ENCODE assay signal across 12 mouse cellular contexts in the genomic region with DNA sequence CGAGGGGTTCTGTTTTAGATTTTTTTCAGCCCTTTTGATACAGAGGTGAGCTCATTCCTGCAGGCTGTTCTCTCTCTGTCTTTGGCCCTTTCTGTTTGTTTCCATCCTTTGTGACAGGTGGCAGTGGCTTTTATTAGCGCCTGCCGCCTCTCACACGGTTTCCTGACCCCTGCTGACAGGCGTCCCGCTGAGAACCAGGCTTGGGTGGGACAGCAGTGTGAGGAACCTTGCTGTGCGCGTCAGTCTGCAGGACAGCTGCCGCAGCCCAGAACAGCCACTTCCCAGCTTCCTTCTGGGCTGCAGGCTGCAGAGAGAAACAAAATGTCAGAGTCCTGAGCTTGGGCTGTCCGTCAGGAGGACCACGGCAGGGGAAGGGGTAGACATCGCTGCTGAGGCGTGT. TPM values are rescaled to one million over a fixed set of nuclear protein-coding genes. Genes with fewer than 3 reads are reported as not detected.
DNase-seq lines count a peak whose midpoint lies in the region; ATAC-seq lines count a peak whose summit lies in the region.
"Had no signal": no experiment of that assay in that cellular context is flagged by ENCODE, and none has a peak within 500 bp of the region (broad histone marks: within the 10 kb centered on the region; RNA-seq: fewer than 3 reads in every experiment).

No protein-coding gene starts in this region.

- H3K4me2 ChIP-seq in lung, embryonic 15.5 days, result peak overlapping the region; percentile 26; the same call in 1 of the 2 replicates
- peak overlapping the region; percentile 33 for H3K4me2 ChIP-seq in forebrain, embryonic 14.5 days (ENCODE audit: low read length)
- peak overlapping the region; percentile 30; the same call in 1 of the 2 replicates for H3K4me2 ChIP-seq in stomach, embryonic 14.5 days (replicated peaks; ENCODE audit: low read depth, low read length)

- no peaks in the 10 kb centered on the region for H3K9me3 ChIP-seq in lung, embryonic 15.5 days
- no peaks in the 10 kb centered on the region for H3K9me3 ChIP-seq in forebrain, embryonic 14.5 days (replicated peaks; ENCODE audit: control insufficient read depth, low read length)
- no peaks in the 10 kb centered on the region for H3K9me3 ChIP-seq in limb, embryonic 10.5 days (replicated peaks)
- H3K9me3 ChIP-seq in stomach, embryonic 14.5 days (ENCODE audit: control insufficient read depth, low read depth, low read length), result no peaks in the 10 kb centered on the region

- 9% methylated on average over 13 of the region's 13 CpGs for whole genome bisulfite sequencing in lung, embryonic 15.5 days
- 6% methylated on average over 13 of the region's 13 CpGs for WGBS in forebrain, embryonic 14.5 days
- 5% methylated on average over 13 of the region's 13 CpGs for WGBS in limb, embryonic 10.5 days
- 7% methylated on average over 13 of the region's 13 CpGs for WGBS in stomach, embryonic 14.5 days

- H3K27ac ChIP-seq in lung, embryonic 15.5 days, result no peak overlapping the region
- no peak overlapping the region; the same call in 1 of the 2 replicates for H3K27ac ChIP-seq in forebrain, embryonic 14.5 days (ENCODE audit: low read depth, low read length)
- peak overlapping the region; percentile 56; the same call in 1 of the 2 replicates for H3K27ac ChIP-seq in limb, embryonic 10.5 days
- no peak overlapping the region for H3K27ac ChIP-seq in stomach, embryonic 14.5 days (ENCODE audit: low read length)
- H3K27ac ChIP-seq: gastrocnemius, adult 2 months had no signal

- H3K9ac ChIP-seq in lung, embryonic 15.5 days, result no peak overlapping the region
- H3K9ac ChIP-seq in forebrain, embryonic 14.5 days (ENCODE audit: low read length), result peak overlapping the region; percentile 40
- H3K9ac ChIP-seq in stomach, embryonic 14.5 days (replicated peaks; ENCODE audit: low read depth, low read length), result no peak overlapping the region

- no peaks in the 10 kb centered on the region for H3K27me3 ChIP-seq in lung, embryonic 15.5 days
- H3K27me3 ChIP-seq in forebrain, embryonic 14.5 days (replicated peaks; ENCODE audit: control insufficient read depth, insufficient read depth, low read length), result no peaks in the 10 kb centered on the region
- H3K27me3 ChIP-seq in limb, embryonic 10.5 days (ENCODE audit: low read depth, poor library complexity, severe bottlenecking), result peaks cover 51% of the 10 kb centered on the region
- no peaks in the 10 kb centered on the region for H3K27me3 ChIP-seq in stomach, embryonic 14.5 days (ENCODE audit: control insufficient read depth, insufficient read depth, low read length)

- ATAC-seq in lung, embryonic 15.5 days (ENCODE audit: borderline replicate concordance, extremely low read depth, low FRiP score, low TSS enrichment), result no peak
- ATAC-seq in forebrain, embryonic 14.5 days, result peak; percentile 28; the same call in 1 of the 2 replicates
- no peak for ATAC-seq in stomach, embryonic 14.5 days (ENCODE audit: insufficient number of reproducible peaks, insufficient read depth, low FRiP score, low read depth)

- no peaks in the 10 kb centered on the region for H3K36me3 ChIP-seq in lung, embryonic 15.5 days
- no peaks in the 10 kb centered on the region for H3K36me3 ChIP-seq in forebrain, embryonic 14.5 days (ENCODE audit: control insufficient read depth, insufficient read depth, low read length)
- no peaks in the 10 kb centered on the region for H3K36me3 ChIP-seq in limb, embryonic 10.5 days
- H3K36me3 ChIP-seq in stomach, embryonic 14.5 days (ENCODE audit: control insufficient read depth, insufficient read depth, low read length), result no peaks in the 10 kb centered on the region

- 0 out of 2 replicates have a peak, but pooled peaks cover 6% of the 10 kb centered on the region for H3K4me1 ChIP-seq in lung, embryonic 15.5 days
- H3K4me1 ChIP-seq in forebrain, embryonic 14.5 days (ENCODE audit: control insufficient read depth, insufficient read depth, low read length), result peaks cover 14% of the 10 kb centered on the region
- H3K4me1 ChIP-seq in limb, embryonic 10.5 days, result peaks cover 53% of the 10 kb centered on the region
- H3K4me1 ChIP-seq in stomach, embryonic 14.5 days (ENCODE audit: control insufficient read depth, insufficient read depth, low read length), result peaks cover 8% of the 10 kb centered on the region; the same call in 1 of the 2 replicates

- no peak for DNase-seq in lung, postnatal 14 days
- no peak for DNase-seq in forebrain, embryonic 14.5 days (ENCODE audit: low spot score)
- DNase-seq in limb, embryonic 10.5 days (ENCODE audit: low spot score), result no peak
- DNase-seq in left cerebral cortex, postnatal 25 days (ENCODE audit: low spot score in 2 of 2), result no peak
- no peak for DNase-seq in spleen, postnatal 4 days (ENCODE audit: low spot score in 2 of 2)
- DNase-seq: gastrocnemius, adult 2 months; layer of hippocampus, adult 9-11 months; lung, postnatal 36 days; thymus, postnatal 36 days had no signal

- intact Hi-C loops in left cerebral cortex, postnatal 25 days (cut with DNase I), result no loop called here

- no peak overlapping the region for H3K4me3 ChIP-seq in lung, embryonic 15.5 days
- H3K4me3 ChIP-seq in forebrain, embryonic 14.5 days (ENCODE audit: low read depth, low read length), result no peak overlapping the region
- peak overlapping the region; percentile 20; the same call in 1 of the 2 replicates for H3K4me3 ChIP-seq in limb, embryonic 10.5 days
- H3K4me3 ChIP-seq in stomach, embryonic 14.5 days (ENCODE audit: low read depth, low read length), result no peak overlapping the region
- H3K4me3 ChIP-seq: gastrocnemius, adult 2 months had no signal

RNA-seq across cellular contexts. Expression of gene Kif26a, which starts 49.0 kb away (rescaled TPM):
- 3.0 and 3.2 TPM in 2 replicates for polyA plus RNA-seq in lung, embryonic 15.5 days (2015; fragmentation: Nextera tagmentation; extraction: Ambion mirVana)
- 11.5 and 12.3 TPM in 2 replicates for polyA plus RNA-seq in forebrain, embryonic 14.5 days (2014; fragmentation: Nextera tagmentation; extraction: Ambion mirVana)
- 2.8 and 3.9 TPM in 2 replicates for polyA plus RNA-seq in limb, embryonic 10.5 days (2016; fragmentation: Nextera tagmentation; extraction: Ambion mirVana)
- 2.9 and 3.0 TPM in 2 replicates for polyA plus RNA-seq in stomach, embryonic 14.5 days (2014; fragmentation: Nextera tagmentation; extraction: Ambion mirVana)
- total RNA-seq in left cerebral cortex, postnatal 25 days (2021), result 1 to 10 TPM; 4.6 to 4.8 TPM
- total RNA-seq: common myeloid progenitor, adult 5-6 weeks had no signal
